Mouse (Mus musculus): ENCODE data around the gene Pim1.
"Not testable (repeated sequence)": the region's sequence is repeated elsewhere in the genome, so short reads cannot be mapped to it uniquely, and the experiment has no call there.

Gene Pim1

DNA sequence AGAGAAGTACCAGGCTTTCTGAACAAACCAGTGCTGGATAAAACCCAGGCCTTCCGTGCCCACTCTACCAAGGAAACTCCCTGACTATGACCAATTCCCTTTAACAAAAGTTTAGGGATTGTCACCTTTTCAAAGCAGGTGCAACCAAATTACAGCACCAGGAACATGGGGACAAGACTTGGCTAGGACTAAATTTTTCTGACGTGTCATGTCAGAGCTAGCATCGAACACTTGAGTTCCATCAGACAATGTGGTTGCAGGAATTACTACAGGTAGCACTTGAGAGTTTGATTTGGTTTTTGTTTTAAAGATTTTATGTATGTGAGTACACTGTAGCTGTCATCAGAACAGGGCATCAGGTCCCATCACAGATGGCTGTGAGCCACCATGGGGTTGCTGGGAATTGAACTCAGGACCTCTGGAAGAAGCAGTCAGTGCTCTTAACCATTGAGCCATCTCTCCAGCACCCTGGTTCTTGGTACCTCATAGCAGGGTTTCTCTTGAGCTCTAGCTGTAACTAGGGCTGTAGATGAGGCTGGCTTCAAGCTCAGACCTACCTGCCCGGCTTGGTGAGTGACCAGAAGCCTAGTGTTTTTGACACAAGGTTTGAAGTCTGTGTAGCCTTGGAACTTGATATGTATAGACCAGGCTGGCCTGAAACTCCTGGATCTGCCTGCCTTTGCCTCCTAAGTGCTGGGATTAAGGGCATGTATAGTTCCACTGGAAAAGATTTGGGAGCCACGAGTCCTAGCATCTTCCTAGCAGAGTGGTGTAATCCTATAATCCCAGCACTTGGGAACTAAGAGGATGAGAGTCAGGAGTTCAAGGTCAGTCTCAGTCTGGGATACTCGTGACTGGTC lies 5.9 kb downstream of the Pim1 start:
- DNase-seq, result no peak

DNA sequence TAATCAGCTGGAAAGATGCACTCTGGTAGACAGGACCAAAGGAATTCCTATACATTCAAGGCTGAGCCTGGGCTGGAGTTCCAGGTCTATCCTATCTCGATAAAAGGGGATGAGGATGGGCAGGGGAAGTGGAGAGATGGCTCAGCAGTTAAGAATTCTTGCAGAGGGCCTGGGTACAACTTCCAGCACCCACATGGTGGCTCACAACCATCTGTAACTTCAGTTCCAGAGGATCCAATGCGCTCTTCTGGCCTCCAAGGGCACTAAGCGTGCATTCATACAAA lies 6.5 kb downstream of the Pim1 start:
- no peak for DNase-seq

DNA sequence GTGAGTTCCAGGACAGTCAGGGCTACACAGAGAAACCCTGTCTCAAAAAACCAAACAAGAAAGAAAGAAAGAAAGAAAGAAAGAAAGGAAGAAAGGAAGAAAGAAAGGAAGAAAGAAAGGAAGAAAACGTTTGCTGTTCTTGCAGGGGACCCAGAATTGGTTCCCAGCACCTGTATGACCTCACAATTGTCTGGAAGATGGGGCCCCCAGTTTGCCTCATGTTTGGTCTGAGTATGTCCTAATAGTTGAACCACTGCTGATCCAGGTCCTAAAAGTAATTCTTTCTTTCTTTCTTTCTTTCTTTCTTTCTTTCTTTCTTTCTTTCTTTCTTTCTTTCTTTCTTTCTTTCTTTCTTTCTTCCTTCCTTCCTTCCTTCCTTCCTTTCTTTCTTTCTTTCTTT lies 6.9 kb downstream of the Pim1 start:
- DNase-seq, result not testable (repeated sequence)

DNA sequence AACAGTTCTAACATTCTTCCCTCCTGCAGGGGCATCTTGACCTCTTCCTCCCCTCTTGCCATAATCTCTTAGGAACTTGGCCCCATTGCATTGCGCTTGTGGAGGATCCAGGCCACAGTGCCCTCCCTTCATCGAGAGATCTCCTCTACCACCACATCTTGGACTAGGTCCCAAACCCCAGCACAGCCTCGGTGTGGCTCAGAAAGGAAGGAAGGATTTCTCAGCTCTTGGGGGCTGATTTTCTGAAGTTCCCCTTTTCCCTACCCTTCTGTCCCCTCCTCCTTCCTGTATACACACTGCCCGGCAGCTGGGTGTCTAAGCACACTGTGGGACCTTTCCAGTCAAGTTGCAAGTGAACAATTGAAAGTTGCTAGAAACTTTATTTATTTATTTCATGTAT lies 7.5 kb downstream of the Pim1 start:
- peak; percentile 17 for DNase-seq

GRCm38 (mm10) chr17:29498952-29499351 lies 8.4 kb downstream of the Pim1 start:
- not testable (repeated sequence) for DNase-seq

- no peak for DNase-seq
These were observed 9.0 kb downstream of the Pim1 start for GRCm38 (mm10) chr17:29499511-29499910.

DNA sequence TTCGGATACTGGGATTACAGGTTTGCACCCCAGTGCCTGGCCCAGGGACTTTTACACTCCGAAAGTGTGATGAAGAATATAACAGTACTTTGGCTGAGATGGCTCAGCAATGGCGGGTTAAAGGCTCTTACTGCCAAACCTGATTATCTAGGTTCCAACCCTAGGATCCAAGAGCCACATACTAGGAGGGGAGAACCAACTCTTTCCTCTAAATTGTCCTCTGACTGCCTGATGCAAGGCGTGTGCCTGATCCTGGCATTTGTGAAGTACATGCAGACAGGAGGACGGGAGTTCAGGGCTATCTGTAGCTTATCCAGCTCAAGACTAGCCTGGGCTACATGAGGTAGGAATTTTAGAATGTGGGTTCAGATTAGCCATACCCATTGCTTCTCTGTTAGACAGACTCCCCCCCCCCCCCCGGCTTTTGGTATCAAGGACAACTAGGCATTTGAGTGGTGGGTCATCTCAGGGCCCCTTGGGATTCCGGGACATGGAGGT lies 9.7 kb downstream of the Pim1 start:
- DNase-seq, result no peak

DNA sequence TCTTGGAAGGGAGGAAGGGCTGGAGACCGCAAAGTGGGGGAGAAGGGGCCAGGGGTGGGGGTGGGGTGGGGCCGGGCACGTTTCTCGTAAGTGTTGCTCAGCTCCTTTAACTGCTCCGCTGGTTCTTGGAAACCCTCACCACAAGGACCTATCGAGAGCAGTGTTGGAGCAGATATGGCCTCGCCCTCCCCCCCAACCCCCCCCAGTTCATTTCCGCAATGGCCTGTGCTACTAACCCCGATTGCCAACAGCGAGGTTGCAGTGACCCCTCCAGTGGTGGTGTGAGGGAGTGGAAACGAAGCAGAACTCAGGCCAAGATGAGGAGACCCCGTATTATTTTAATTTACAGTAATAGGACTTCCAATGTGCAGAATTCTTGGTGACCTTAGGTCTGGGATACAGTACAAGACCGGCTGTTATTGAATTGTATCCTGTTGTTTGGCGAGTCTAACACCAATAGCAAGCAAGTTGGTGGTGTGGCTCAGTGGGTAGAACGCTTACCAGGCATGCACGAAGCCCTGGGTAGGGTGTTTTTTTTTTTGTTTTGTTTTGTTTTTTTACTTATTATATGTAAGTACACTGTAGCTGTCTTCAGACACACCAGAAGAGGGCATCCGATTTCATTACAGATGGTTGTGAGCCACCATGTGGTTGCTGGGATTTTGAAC lies 10.4 kb downstream of the Pim1 start:
- peak; percentile 14 for DNase-seq

GRCm38 (mm10) chr17:29502005-29502668 lies 11.6 kb downstream of the Pim1 start:
- DNase-seq, result no peak

- DNase-seq, result no peak
These were observed 12.4 kb downstream of the Pim1 start for GRCm38 (mm10) chr17:29502669-29503665.

- DNase-seq, result no peak
These were observed 13.1 kb downstream of the Pim1 start for GRCm38 (mm10) chr17:29503700-29504099.

DNA sequence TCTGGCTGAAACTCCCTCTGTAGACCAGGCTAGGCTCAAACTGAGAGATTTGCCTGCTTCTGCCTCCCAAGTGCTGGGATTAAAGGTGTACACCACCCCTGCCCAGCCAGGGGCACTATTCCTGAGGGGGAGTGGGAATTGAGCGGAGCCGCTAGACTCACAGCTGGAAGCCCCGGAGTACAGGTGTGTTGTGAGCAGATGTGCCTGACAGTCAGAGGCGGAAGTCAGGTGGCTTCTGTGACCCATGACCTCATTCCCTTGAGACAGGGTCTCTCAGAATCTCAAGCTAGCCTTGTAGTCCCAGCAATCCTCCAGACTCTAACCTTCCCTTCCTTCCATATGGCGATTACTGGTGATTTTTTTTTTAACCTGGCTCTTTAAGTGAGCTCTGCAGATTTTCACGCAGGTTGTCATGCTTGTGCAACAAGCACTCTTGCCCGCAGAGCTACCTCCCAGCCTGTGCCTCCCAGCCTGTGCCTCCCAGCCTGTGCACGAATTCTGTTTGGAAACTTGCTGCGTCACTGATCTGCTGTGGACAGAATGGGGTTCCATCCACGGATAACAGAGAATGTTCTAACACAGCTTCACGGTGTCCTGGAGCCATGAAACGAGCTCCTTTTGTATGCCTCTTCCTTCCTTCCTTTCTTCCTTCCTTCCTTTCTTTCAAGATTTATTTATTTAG lies 18.5 kb downstream of the Pim1 start:
- no peak for DNase-seq

- no peak for DNase-seq
These were observed 20.1 kb downstream of the Pim1 start for GRCm38 (mm10) chr17:29510691-29511090.

DNA sequence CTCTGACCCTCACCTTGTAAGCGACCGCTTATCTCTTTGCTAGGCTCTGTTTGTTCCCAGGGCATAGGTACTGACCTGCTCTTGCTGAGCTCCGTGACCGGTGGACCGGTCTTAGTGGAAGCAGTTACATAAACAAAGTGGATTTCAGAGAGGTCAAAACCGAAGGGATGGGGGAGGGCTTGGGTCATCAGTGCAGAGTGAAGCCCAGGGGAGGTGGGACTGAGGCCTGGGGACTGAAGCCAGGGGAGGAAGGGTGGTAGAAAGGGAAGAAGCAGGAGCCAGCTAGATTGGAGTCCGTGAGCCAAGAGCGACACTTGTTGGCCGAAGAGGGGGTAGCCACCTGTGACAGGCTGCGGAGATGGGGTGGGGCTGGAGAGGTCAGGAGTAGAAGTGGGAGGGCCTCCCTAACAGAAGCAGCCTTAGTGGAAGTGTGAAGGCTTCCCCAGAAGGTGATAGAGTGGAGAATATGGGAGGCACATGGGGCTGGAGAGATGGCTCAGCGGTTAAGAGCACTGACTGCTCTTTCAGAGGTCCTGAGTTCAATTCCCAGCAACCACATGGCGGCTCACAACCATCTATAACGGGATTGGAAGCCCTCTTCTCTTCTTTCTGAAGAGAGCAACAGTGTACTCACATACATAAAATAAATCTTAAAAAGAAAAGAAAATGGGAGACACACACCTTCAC lies 22.6 kb downstream of the Pim1 start:
- DNase-seq, result peak; percentile 79

DNA sequence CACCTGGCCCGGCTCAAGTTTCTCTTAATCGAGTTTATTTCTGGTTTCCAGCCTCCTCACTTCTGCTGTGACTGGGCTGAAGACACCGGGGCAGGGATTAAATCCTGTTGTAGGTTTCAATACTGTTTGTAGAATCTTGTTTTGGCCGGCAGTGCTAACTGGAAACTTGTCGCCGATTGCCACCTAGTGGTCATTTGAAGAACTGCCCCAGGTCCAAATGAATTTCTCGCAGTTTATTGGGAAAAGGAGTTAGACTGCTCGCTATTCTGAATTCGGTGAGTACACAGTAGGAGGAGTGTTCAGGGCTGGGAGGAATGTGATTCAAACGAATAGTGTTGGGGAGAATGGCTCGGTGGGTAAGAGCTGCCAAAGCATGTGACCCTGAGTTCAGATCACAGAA lies 23.9 kb downstream of the Pim1 start:
- peak; percentile 77 for DNase-seq

DNA sequence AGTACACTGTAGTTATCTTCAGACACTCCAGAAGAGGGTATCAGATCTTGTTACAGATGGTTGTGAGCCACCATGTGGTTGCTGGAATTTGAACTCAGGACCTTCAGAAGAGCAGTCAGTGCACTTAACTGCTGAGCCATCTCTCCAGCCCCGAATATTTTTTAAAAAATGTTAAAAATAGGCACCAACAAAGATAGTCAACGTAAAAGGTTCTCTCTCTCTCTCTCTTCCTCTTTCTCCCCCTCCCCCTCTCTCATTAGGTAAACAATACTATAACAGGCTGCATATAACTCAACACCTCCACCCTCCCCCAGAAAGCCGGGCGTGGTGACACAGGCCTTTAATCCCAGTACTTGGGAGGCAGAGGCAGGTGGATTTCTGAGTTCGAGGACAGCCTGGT lies 28.1 kb downstream of the Pim1 start:
- not testable (repeated sequence) for DNase-seq

GRCm38 (mm10) chr17:29519731-29520130 lies 29.2 kb downstream of the Pim1 start:
- DNase-seq, result no peak

- no peak for DNase-seq
These were observed 35.1 kb downstream of the Pim1 start for GRCm38 (mm10) chr17:29525613-29526012.

DNA sequence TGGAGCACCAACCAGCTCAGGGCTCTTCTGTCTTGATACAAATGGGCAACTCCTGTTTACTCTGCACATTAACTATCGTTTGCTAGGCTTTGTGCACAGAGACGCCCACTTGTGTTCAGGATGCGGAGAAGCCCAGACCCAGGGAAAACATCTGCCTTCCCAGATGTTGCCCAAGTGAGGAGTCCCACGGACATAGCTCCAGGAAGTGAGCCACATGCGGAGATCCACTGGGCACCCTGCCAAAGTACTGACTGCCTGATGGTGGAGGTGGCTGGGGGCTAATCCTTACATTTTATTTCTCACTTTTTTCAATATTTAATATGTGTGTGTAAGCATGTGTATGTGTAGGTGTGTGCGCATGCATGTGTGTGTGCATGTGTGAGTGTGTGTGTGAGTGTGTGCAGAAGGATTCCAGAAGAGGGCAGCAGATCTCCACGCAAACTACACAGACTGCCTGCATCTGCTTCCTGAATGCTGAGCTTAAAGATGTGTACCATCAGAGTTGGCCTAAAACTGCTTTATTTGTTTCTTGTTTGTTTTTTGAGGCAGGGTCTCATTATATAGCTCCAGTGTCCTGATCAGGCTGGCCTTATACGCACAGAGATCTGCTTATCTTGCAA lies 38.1 kb downstream of the Pim1 start:
- DNase-seq, result peak; percentile 31

- DNase-seq, result peak; percentile 26
These were observed 40.0 kb downstream of the Pim1 start for GRCm38 (mm10) chr17:29530508-29530907.

GRCm38 (mm10) chr17:29531278-29531677 lies 40.7 kb downstream of the Pim1 start:
- DNase-seq, result peak; percentile 51
